Mouse (Mus musculus) embryo, embryonic 10.5 days (tissue): ENCODE results near the gene Cd38.
A peak's percentile ranks its signal among the peaks of the same experiment; 100 is the strongest.

ENCODE experiments used
- DNase-seq: peaks from one replicate; pipeline ENCODE4 v3.0.0-alpha.2; 2015; ENCODE audit warnings: low spot score

Cd38 gene

GRCm38 (mm10) chr5:43868253-43868652, at the start of gene Cd38:
Cd38 (plus strand) TSS chr5:43868553.
- DNase-seq, result no peak

- no peak for DNase-seq
These were observed 49.7 kb upstream of the Cd38 start, which contains the start of gene Bst1 for GRCm38 (mm10) chr5:43818695-43819094. Bst1 (plus strand) TSS chr5:43818885.

- no peak for DNase-seq
These were observed 47.6 kb upstream of the Cd38 start for GRCm38 (mm10) chr5:43820785-43821184.

- DNase-seq, result no peak
These were observed 46.8 kb upstream of the Cd38 start, which contains the start of gene Fbxl5 for GRCm38 (mm10) chr5:43821538-43821937. Fbxl5 (minus strand) TSS chr5:43821638.

GRCm38 (mm10) chr5:43822199-43822598, 46.2 kb upstream of the Cd38 start:
- DNase-seq, result no peak

- DNase-seq, result no peak
These were observed 45.5 kb upstream of the Cd38 start for GRCm38 (mm10) chr5:43822824-43823223.

- no peak for DNase-seq
These were observed 43.8 kb upstream of the Cd38 start for GRCm38 (mm10) chr5:43824580-43824979.

- no peak for DNase-seq
These were observed 41.5 kb upstream of the Cd38 start for GRCm38 (mm10) chr5:43826883-43827282.

- DNase-seq, result no peak
These were observed 41.0 kb upstream of the Cd38 start for GRCm38 (mm10) chr5:43827366-43827765.

- no peak for DNase-seq
These were observed 31.8 kb upstream of the Cd38 start for GRCm38 (mm10) chr5:43836590-43836989.

- peak; percentile 75 for DNase-seq
These were observed 31.0 kb upstream of the Cd38 start for GRCm38 (mm10) chr5:43837372-43837771.

- DNase-seq, result peak; percentile 86
These were observed 27.0 kb upstream of the Cd38 start for GRCm38 (mm10) chr5:43841144-43842010.

GRCm38 (mm10) chr5:43842011-43842285, 26.4 kb upstream of the Cd38 start:
- DNase-seq, result no peak

- DNase-seq, result no peak
These were observed 25.7 kb upstream of the Cd38 start for GRCm38 (mm10) chr5:43842576-43843155.

- no peak for DNase-seq
These were observed 23.3 kb upstream of the Cd38 start for GRCm38 (mm10) chr5:43845083-43845482.

GRCm38 (mm10) chr5:43845646-43846045, 22.7 kb upstream of the Cd38 start:
- no peak for DNase-seq

- no peak for DNase-seq
These were observed 22.1 kb upstream of the Cd38 start for GRCm38 (mm10) chr5:43846227-43846626.

GRCm38 (mm10) chr5:43847555-43847954, 20.8 kb upstream of the Cd38 start:
- DNase-seq, result no peak

- DNase-seq, result no peak
These were observed 20.1 kb upstream of the Cd38 start for GRCm38 (mm10) chr5:43848275-43848674.

- DNase-seq, result no peak
These were observed 15.1 kb upstream of the Cd38 start for GRCm38 (mm10) chr5:43853096-43853867.

GRCm38 (mm10) chr5:43853868-43854488, 14.4 kb upstream of the Cd38 start:
- DNase-seq, result no peak

GRCm38 (mm10) chr5:43855769-43856168, 12.6 kb upstream of the Cd38 start:
- DNase-seq, result no peak
